Mouse (Mus musculus) c-Kit-positive CD71-positive TER-119-positive erythroid progenitor cells, embryonic 14.5 days (primary cell): Measurements from ENCODE around the gene Supv3l1.
A peak's percentile ranks its signal among the peaks of the same experiment; 100 is the strongest.

ENCODE experiments used
- DNase-seq: peaks from one replicate; pipeline ENCODE4 v3.0.0-alpha.2; 2013; ENCODE audit warnings: low spot score

Gene Supv3l1

GRCm38 (mm10) chr10:62413606-62413982, 35.9 kb downstream of the Supv3l1 start:
- peak; percentile 28 for DNase-seq

- DNase-seq, result peak; percentile 28
Observed at GRCm38 (mm10) chr10:62412906-62413605, 36.5 kb downstream of the Supv3l1 start.

- no peak for DNase-seq
Observed at GRCm38 (mm10) chr10:62411431-62412410, 37.8 kb downstream of the Supv3l1 start.

- peak; percentile 48 for DNase-seq
Observed at GRCm38 (mm10) chr10:62410943-62411342, 38.6 kb downstream of the Supv3l1 start.

GRCm38 (mm10) chr10:62404901-62405300, 44.6 kb downstream of the Supv3l1 start:
- no peak for DNase-seq

GRCm38 (mm10) chr10:62401641-62402111, 47.9 kb downstream of the Supv3l1 start:
- DNase-seq, result no peak

- DNase-seq, result no peak
Observed at GRCm38 (mm10) chr10:62383011-62383410, 66.5 kb downstream of the Supv3l1 start.

GRCm38 (mm10) chr10:62380936-62381335, 68.6 kb downstream of the Supv3l1 start:
- DNase-seq, result no peak

GRCm38 (mm10) chr10:62379808-62380207, 69.7 kb downstream of the Supv3l1 start, which contains the start of gene Hk1:
Gene Hk1 (minus strand): TSS chr10:62379908.
- no peak for DNase-seq
